10 mouse cellular contexts compared by ENCODE assay signal in the genomic region with DNA sequence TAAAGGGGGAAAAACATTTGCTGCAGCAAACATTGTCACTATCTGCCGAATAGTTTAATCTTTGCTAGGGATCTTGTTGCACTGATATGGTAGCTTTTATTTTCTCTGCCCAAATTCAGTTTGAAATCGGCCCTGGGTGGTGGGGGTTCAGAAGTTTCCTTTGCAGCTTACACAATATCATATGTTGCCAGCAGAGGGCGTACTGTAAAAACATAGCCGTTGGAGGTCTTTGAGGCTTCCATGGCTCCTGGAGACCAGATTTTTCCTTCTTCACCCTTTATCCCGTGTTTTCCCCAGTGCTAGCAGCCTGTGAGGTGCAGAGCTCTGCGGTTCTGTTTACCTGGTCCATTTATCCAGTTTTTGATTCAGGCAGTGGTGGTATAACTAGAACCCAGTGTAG. TPM values are rescaled to one million over a fixed set of nuclear protein-coding genes. Genes with fewer than 3 reads are reported as not detected.
DNase-seq lines count a peak whose midpoint lies in the region; ATAC-seq and TF ChIP-seq lines count a peak whose summit lies in the region.
"Had no signal": no experiment of that assay in that cellular context is flagged by ENCODE, and none has a peak within 500 bp of the region (broad histone marks: within the 10 kb centered on the region; RNA-seq: fewer than 3 reads in every experiment).

No protein-coding gene starts in this region.

- DNase-seq in cerebellum, adult 18-20 months: peak; percentile 15 to 25
- no peak for DNase-seq in cerebellum, adult 11-12 months
- peak; percentile 12 to 37 for DNase-seq in spleen, adult 2 months (ENCODE audit: low read depth in 1 of 2, low spot score in 2 of 2)
- no peak for DNase-seq in spleen, adult 12 weeks (ENCODE audit: low spot score)
- peak; percentile 38 for DNase-seq in embryo, embryonic 11.5 days (ENCODE audit: low read depth, low spot score)
- peak; percentile 73 for DNase-seq in lung, postnatal 10 days
- peak; percentile 57 for DNase-seq in right cerebral cortex, postnatal 4 days

- ATAC-seq in intestine, embryonic 16.5 days: 0 out of 2 replicates have a peak, but pooled peaks have one; percentile 32

- peak; percentile 8; the same call in 1 of the 2 replicates for TF ChIP-seq CTCF in spleen, adult 2 months (IDR thresholded peaks at IDR 0.05; ENCODE audit: extremely low read depth, insufficient read depth, insufficient read length, insufficient replicate concordance)

- no peak overlapping the region for H3K27ac ChIP-seq in spleen, adult 2 months (ENCODE audit: insufficient read depth, low read length)
- H3K27ac ChIP-seq in intestine, embryonic 16.5 days (ENCODE audit: low read length): no peak overlapping the region
- H3K27ac ChIP-seq: lung, embryonic 15.5 days had no signal

- H3K4me2 ChIP-seq in intestine, embryonic 16.5 days (ENCODE audit: low read depth, low read length): no peak overlapping the region
- H3K4me2 ChIP-seq: lung, embryonic 15.5 days had no signal

- H3K9me3 ChIP-seq in intestine, embryonic 16.5 days (ENCODE audit: control insufficient read depth, low read length): no peaks in the 10 kb centered on the region
- H3K9me3 ChIP-seq: G1E; lung, embryonic 15.5 days had no signal

- H3K4me1 ChIP-seq in spleen, adult 2 months (ENCODE audit: control insufficient read depth, insufficient read depth, insufficient read length): no peaks in the 10 kb centered on the region
- peaks cover 10% of the 10 kb centered on the region for H3K4me1 ChIP-seq in intestine, embryonic 16.5 days (ENCODE audit: control insufficient read depth, insufficient read depth, low read length)

- no peak overlapping the region for H3K9ac ChIP-seq in intestine, embryonic 16.5 days (ENCODE audit: low read depth, low read length)
- H3K9ac ChIP-seq: lung, embryonic 15.5 days had no signal

- 11% methylated on average over 6 of the region's 6 CpGs for WGBS in spleen, adult 2 months
- 19% methylated on average over 6 of the region's 6 CpGs for WGBS in intestine, embryonic 16.5 days

- TF ChIP-seq POLR2A in spleen, adult 2 months (IDR thresholded peaks at IDR 0.05; ENCODE audit: low read depth, low read length): no peak

- H3K36me3 ChIP-seq in spleen, adult 2 months (ENCODE audit: control insufficient read depth, insufficient read depth, low read length): no peaks in the 10 kb centered on the region
- no peaks in the 10 kb centered on the region for H3K36me3 ChIP-seq in intestine, embryonic 16.5 days (ENCODE audit: control insufficient read depth, insufficient read depth, low read length)
- H3K36me3 ChIP-seq: G1E; lung, embryonic 15.5 days had no signal

- no peak overlapping the region for H3K4me3 ChIP-seq in spleen, adult 2 months (ENCODE audit: extremely low read depth, insufficient read depth, insufficient read length)
- H3K4me3 ChIP-seq in intestine, embryonic 16.5 days (ENCODE audit: low read length): no peak overlapping the region
- H3K4me3 ChIP-seq: lung, embryonic 15.5 days had no signal

- no peaks in the 10 kb centered on the region; the same call in 1 of the 2 replicates for H3K27me3 ChIP-seq in spleen, adult 2 months (ENCODE audit: control insufficient read depth, insufficient read depth, low read length)
- no peaks in the 10 kb centered on the region for H3K27me3 ChIP-seq in intestine, embryonic 16.5 days (replicated peaks; ENCODE audit: control insufficient read depth, insufficient read depth, low read length)

RNA-seq across cellular contexts. Expression of a gene that starts 39.0 kb away (rescaled TPM):
- 0.22 and 0.55 TPM in 2 replicates for polyA plus RNA-seq in spleen, adult 2 months (2012; rRNA removed)
- 37.9 and 43.5 TPM in 2 replicates for polyA plus RNA-seq in intestine, embryonic 16.5 days (2015; fragmentation: Nextera tagmentation; extraction: Ambion mirVana)
- polyA plus RNA-seq: G1E had no signal

RNA-seq across cellular contexts. Expression of a gene that starts 40.6 kb away (rescaled TPM):
- not detected in 2 replicates for polyA plus RNA-seq in spleen, adult 2 months (2012; rRNA removed)
- 0.10 and 0.11 TPM in 2 replicates for polyA plus RNA-seq in intestine, embryonic 16.5 days (2015; fragmentation: Nextera tagmentation; extraction: Ambion mirVana)
- polyA plus RNA-seq: G1E had no signal

Comparison
In these comparisons a context has a peak if more than half of its experiments do, and no peak if none do; other contexts are left out.
1. DNase-seq: peak in cerebellum, adult 18-20 months (2 of 2), spleen, adult 2 months (2 of 2), embryo, embryonic 11.5 days (single experiment), lung, postnatal 10 days (single experiment) and right cerebral cortex, postnatal 4 days (single experiment); none in cerebellum, adult 11-12 months (single experiment) and spleen, adult 12 weeks (single experiment).
2. RNA of a gene that starts 39.0 kb away (polyA plus RNA-seq): 37.9 to 43.5 TPM in intestine, embryonic 16.5 days; 0.22 to 0.55 TPM in spleen, adult 2 months; every median in the first group is over 10 times any median in the second.